Mouse (Mus musculus): ENCODE data around the gene Hamp2. TPM values are rescaled to one million over a fixed set of nuclear protein-coding genes. Genes with fewer than 3 reads are reported as not detected.
A peak's percentile ranks its signal among the peaks of the same experiment; 100 is the strongest.
"Not testable (repeated sequence)": the region's sequence is repeated elsewhere in the genome, so short reads cannot be mapped to it uniquely, and the experiment has no call there.

The Hamp2 gene
- 6.5 TPM in 1 of 2 replicates, not detected in the other for total RNA-seq (2021)
- long read RNA-seq, experiment 1, result 0 reads
- long read RNA-seq, experiment 2, result 0 reads

- not testable (repeated sequence) for DNase-seq
Measured at GRCm38 (mm10) chr7:30924581-30924980, at the start of gene Hamp2. Gene Hamp2 (minus strand): TSS chr7:30924681.

DNA sequence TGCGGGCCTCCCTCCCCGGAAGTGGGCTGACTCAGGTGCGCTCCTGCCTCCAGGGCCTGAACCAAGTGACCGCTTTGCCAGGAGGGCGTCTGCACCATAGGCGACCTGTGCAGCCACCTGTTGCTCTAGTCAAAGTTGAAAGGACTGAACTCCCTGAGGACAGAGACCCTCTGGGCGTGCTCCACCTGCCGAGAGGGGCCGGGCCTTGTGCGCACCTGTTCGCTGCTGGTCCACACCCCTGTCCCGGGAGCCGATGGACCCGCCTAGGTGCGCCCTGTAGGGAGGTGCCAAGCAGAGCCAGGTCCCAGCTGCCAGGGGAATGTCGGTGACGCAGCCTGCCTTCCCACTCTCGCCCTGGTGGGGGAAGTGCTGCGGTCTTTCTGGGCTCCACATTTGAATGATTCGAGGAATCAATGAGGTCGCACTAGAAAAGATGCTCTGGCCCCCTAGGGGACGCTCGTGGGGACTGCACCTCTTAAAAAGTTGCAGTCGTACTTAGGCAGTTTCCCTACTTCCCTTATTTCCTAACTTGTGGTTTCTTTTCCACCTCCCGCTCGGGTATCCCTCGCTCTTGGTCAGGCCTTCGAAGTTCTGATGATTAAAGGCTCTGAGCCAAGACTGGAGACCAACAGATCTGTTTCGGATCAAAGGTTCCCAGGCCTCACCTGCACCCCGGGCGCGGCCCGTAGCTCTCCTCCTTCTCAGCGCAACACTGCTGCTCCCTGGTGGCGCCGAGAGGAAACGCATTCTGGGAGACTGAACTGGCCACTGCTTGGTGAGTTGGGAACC, 49.2 kb upstream of the Hamp2 start, which contains the start of gene Fam187b:
Gene Fam187b, plus strand, starts transcription at position 290 of the 789 bp plus-strand sequence.
- peak; percentile 94 for DNase-seq

DNA sequence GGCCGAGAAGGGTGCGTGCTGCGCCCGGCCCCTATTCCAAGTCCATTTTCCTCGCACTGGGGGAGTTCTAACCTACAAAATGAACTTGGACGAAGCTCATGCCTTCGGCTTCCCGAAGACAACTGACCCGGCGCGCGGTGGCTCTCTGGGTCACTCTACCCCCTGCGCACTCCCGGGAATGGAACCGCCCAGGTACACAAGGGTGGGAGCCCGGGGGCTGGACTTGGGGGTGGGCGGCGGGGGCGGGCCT, 48.7 kb upstream of the Hamp2 start, which contains the start of gene Lsr:
Gene Lsr, minus strand, starts transcription at position 214 of the 250 bp plus-strand sequence.
- DNase-seq, result peak; percentile 36

GRCm38 (mm10) chr7:30972426-30973250, 48.2 kb upstream of the Hamp2 start:
- no peak for DNase-seq

GRCm38 (mm10) chr7:30971901-30972300, 47.4 kb upstream of the Hamp2 start:
- no peak for DNase-seq

- DNase-seq, result no peak
Measured at GRCm38 (mm10) chr7:30969174-30969573, 44.7 kb upstream of the Hamp2 start.

DNA sequence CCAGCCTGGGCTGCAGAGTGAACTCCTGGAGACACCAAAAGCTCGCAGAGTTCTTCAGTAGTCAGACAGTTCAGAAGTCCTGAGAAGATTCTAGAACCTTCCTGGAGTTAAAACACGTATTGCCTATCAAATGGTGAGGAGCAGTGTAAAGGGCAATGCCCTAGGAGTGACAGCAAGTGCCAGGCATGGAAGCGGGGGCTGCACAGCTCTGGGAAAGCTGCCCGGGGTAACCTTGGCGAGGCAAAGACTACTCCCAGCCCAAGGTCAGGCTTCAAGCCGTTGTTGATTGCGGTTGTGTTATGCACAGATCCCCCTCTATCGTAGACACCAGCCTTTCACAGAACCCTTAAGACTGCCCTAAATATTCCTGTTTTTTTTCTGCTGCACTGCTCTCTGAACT, 44.1 kb upstream of the Hamp2 start:
- peak; percentile 82 for DNase-seq

DNA sequence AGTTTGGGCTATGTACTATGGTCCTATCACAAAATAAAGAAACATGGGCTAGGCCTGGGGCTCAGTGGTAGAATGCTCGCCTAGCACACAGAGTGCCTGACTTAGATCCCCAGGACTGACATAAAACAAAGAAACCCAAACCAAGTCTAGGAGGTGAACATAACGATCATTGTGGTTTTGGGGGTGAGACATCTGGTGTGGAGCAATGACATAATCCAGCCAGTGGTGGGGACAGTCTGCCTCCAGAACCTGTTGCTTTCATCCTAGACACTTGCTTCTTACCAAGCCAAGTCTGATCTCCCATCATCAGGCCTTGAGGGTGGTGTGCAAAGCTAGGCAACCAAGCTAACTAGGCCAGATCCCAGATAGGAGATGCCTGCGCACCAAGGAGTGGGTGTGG, 42.2 kb upstream of the Hamp2 start:
- DNase-seq, result no peak

GRCm38 (mm10) chr7:30965677-30966076, 41.2 kb upstream of the Hamp2 start:
- DNase-seq, result no peak

- no peak for DNase-seq
Measured at GRCm38 (mm10) chr7:30964366-30964765, 39.9 kb upstream of the Hamp2 start.

GRCm38 (mm10) chr7:30962862-30963261, 38.4 kb upstream of the Hamp2 start:
- DNase-seq, result no peak

DNA sequence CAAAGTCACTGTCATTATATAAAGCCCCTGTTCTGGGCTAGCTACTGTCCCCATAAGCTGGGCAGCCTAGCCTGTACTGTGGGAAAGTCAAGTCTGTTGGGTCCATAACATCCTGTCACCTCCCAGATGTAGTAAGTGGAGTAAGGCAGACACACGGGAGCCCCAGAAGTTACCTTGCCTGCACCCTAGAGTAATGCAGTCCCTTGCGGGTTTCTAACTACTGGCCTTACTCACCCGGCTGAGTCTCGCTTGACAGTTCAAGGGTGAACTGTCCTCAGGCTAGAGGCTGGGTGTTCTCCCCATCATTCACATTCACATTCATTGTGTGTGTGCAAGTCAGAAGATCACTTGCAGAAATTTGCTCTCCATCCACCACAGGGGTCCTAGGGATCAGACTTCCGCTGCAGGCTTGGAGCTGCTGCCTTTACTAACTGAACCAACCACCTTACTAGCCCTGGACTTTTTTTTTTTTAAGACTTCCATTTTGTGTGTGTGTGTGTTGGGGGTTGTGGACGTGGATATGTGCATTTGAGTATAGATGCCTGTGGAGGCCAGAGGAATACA, 35.4 kb upstream of the Hamp2 start:
- peak; percentile 55 for DNase-seq

DNA sequence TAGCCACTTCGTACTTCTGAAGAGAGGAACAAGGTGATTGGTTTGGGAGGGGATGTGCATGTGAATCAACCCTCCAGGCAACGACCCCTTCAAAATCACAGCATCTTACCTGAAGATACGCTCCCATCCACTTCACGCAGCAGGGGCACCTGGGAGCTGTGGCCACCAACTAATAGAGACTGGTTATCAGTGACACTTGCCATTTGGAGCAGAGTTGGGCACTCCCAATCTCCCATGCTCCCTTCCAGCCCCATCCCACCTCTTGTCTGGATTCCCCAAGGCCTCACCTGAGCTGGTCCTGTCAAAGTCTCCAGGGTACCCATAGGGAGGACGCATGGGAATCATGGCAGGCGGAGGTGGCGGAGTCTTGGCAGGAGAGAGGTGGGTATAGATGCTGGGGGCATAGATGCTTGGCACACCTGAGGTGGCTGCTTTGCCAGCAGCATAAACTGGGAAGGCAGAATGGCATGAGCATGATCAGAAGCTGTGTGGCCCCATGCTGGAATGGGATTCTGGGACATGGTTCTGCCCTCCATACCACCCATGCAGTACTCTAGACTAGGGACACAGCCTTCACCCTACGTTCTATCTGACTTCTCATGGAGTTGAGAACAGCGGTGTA, 34.5 kb upstream of the Hamp2 start:
- DNase-seq, result no peak

GRCm38 (mm10) chr7:30958109-30958865, 33.8 kb upstream of the Hamp2 start:
- DNase-seq, result peak; percentile 24

DNA sequence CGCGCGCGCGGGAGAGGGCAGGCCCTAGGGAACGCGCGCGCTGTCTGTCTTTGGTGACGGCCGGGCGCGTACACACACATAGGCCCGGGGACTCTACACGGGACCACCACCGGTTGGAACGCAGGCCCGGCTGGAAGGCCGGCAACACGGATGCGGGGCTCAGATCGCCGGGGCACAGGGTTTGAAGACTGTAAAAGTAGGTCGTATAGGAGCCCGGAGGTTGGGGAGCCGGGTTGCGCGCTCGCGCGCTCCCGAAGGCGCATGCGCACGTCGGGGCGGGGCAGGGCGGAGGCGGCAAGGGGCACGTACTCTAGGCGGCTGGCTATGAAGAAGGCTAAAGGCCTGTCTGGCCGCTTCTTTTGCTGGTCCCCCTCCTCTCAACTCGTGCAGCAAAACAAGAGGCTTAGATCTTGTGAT, 32.9 kb upstream of the Hamp2 start:
- peak; percentile 95 for DNase-seq

DNA sequence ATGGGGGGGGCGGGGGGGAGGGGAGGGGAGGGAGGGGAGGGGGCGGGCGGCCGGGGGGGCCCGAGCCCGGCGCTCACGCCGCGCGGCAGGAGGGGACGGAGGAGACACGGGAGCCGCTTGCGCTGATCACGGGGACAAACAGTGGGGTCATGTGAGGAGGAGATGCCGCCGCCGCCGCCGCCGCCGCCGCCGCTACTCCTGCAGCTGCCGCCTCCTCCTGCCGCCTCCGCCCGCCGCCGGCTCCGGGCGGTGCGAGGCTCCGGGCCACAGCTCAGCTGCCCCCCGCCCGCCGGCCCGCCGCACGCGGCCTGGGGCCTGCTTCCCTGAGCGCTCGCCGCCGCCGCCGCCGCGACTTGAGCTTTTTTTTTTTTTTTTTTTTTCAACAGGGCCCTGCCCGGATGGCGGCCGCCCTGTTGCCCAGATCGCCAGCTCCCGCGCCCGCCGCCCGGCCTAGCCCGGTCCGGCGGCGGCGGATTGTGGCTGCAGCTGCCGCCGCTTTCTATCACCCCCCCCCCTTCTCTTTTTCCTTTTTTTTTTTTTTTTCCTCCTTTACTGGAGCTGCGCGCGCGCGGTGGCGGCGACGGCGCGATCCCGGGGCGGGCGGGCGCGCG, 32.4 kb upstream of the Hamp2 start, which contains the start of gene Usf2:
Gene Usf2, minus strand, starts transcription at position 48 of the 611 bp plus-strand sequence.
- DNase-seq, result peak; percentile 93

GRCm38 (mm10) chr7:30956357-30956751, 31.9 kb upstream of the Hamp2 start:
- no peak for DNase-seq

DNA sequence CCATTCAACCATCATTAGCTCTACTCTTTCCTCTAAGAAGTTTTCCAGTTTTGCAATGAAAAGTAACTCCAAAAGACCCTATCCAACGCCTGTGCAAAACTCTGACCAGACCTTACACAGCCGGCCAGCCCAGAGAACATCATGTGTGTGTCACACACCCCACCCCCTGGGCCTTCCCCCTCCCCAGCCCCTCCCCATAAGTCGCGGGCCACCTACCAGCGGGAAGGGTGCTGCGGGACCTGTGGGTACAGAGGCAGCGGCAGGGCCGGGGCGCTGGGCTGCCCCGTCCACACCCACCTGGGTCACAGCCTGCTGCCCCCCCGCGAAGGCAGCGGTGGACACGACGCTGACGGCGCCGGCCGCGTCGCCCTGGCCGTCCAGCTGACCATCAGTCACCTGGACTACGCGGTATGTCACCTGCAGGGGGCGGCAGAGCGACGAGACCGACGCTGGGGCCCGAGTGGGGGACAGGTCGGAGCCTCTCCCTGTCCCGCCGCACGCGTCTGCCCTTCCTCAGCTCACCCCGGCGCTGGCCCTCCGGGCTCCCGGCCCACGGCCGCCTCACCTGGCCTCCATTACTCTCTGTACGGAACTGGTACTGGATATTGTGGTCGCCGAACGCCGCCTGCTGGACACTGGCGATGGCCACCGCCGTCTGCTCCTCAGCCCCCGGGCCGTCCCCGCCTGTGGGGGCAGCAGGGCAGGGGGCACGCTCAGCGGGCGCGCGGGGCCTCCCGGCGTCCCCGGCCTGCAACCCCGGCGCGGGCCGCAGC, 31.3 kb upstream of the Hamp2 start:
- DNase-seq, result peak; percentile 95

GRCm38 (mm10) chr7:30954971-30955520, 30.6 kb upstream of the Hamp2 start:
- DNase-seq, result peak; percentile 9

- DNase-seq, result peak; percentile 87
Measured at GRCm38 (mm10) chr7:30954036-30954435, 29.6 kb upstream of the Hamp2 start.

Measured in adrenal gland, postnatal 14 days (tissue).